Mouse (Mus musculus) embryonic facial prominence, embryonic 11.5 days (tissue): Measurements from ENCODE around the gene Slc27a2. TPM values are rescaled to one million over a fixed set of nuclear protein-coding genes. Genes with fewer than 3 reads are reported as not detected.

Experiments
- ATAC-seq: fragments of 200-750 bp; cut with Nextera tagmentation; replicated peaks from 2 replicates; pipeline ENCODE4 v1.8.0; 2017; ENCODE audit warnings: low read depth; ENCODE audit not compliant: insufficient number of reproducible peaks, low FRiP score, low TSS enrichment
- DNase-seq: peaks from one replicate; pipeline ENCODE4 v3.0.0-alpha.2; 2015; ENCODE audit warnings: low spot score
- H3K27ac ChIP-seq: fragments of 300-500 bp; sonication (generic); replicated peaks from 2 replicates; pipeline ENCODE4 v1.5.1; 2014; ENCODE audit warnings: mild to moderate bottlenecking, low read depth, low read length, control low read depth
- H3K27me3 ChIP-seq: fragments of 300-500 bp; sonication (generic); 2 replicates; pipeline ENCODE4 v1.6.1; 2014; ENCODE audit warnings: mild to moderate bottlenecking, low read length, moderate library complexity, mixed read lengths; ENCODE audit not compliant: control insufficient read depth, insufficient read depth
- H3K36me3 ChIP-seq: fragments of 300-500 bp; sonication (generic); replicated peaks from 2 replicates; pipeline ENCODE4 v1.6.1; 2014; ENCODE audit warnings: low read depth, mild to moderate bottlenecking, low read length, moderate library complexity, mixed read lengths; ENCODE audit not compliant: control insufficient read depth, insufficient read depth
- H3K4me1 ChIP-seq: fragments of 300-500 bp; sonication (generic); 2 replicates; pipeline ENCODE4 v1.6.1; 2014; ENCODE audit warnings: low read length, mixed read lengths; ENCODE audit not compliant: control insufficient read depth, insufficient read depth
- H3K4me2 ChIP-seq: fragments of 300-500 bp; sonication (generic); 2 replicates; pipeline ENCODE4 v1.6.1; 2014; ENCODE audit warnings: low read depth, mild to moderate bottlenecking, control low read depth, low read length, moderate library complexity
- H3K4me3 ChIP-seq: fragments of 300-500 bp; sonication (generic); 2 replicates; pipeline ENCODE4 v1.5.1; 2014; ENCODE audit warnings: low read depth, low read length, control low read depth
- H3K9ac ChIP-seq: fragments of 300-500 bp; sonication (generic); replicated peaks from 2 replicates; pipeline ENCODE4 v1.6.1; 2014; ENCODE audit warnings: mild to moderate bottlenecking, control low read depth, low read length
- H3K9me3 ChIP-seq: fragments of 300-500 bp; sonication (generic); replicated peaks from 2 replicates; pipeline ENCODE4 v1.6.1; 2016; ENCODE audit warnings: mild to moderate bottlenecking, low read length, inconsistent platforms, mixed read lengths; ENCODE audit not compliant: control insufficient read depth
- WGBS: fragments of 180-500 bp; shearing (Covaris S2); extraction: QIAGEN DNeasy Blood & Tissue Kit; methylation state at CpG from one replicate; pipeline ENCODE4 v1.1.7; 2014; 5-methylcytosine and 5-hydroxymethylcytosine counted together
- polyA plus RNA-seq: library from polyadenylated mRNA; unstranded; fragments of >200 nt; fragmentation: Nextera tagmentation; extraction: Ambion mirVana; gene quantifications from 2 replicates; pipeline ENCODE4 v1.2.1, GENCODE M21; 2014

Gene Slc27a2
- polyA plus RNA-seq, 1 experiment from 2014 or later, result 4.6 TPM

DNA sequence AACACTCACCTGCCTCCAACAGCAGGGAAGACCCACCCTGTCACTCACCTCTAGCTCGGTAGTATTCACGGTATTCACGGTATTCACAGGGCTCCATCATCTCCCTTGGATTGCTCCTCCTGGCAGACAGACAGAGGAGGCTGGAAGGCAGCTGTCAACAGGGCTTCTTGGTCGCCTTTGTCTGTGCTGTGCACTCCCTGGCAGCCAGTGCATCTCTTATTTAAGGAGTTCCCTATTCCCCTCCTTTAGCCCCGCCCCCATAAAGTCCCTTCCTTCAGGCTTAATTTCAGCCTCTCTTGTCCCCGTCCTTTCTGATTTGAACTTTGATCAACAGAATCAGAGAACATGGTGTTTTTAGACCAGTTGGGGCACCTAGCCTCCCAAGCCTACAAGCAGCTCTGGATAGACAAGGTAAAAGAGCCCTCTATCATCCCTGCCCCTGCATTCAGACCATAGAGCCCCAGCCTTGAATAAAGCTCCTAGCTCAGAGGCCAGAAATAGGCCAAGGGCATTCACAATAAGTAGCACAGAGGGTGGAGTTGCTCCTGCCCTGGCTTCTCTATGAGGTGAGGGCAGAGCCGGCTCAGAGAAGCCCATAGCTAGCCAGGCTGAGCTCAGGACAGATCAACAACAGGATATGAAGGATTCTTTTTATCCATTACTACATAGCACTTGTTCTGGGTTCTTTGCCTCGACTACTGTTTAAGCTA, 66.4 kb downstream of the Slc27a2 start:
- H3K36me3 ChIP-seq, result no peaks in the 10 kb centered on the region
- no peak overlapping the region for H3K4me2 ChIP-seq
- no peaks in the 10 kb centered on the region for H3K4me1 ChIP-seq
- ATAC-seq, result no peak
- H3K27me3 ChIP-seq, result no peaks in the 10 kb centered on the region
- no peak overlapping the region for H3K4me3 ChIP-seq
- no peak overlapping the region for H3K27ac ChIP-seq
- no peak for DNase-seq
- WGBS, result 29% methylated on average over 8 of the region's 8 CpGs
- H3K9me3 ChIP-seq, result no peaks in the 10 kb centered on the region
- H3K9ac ChIP-seq, result no peak overlapping the region

DNA sequence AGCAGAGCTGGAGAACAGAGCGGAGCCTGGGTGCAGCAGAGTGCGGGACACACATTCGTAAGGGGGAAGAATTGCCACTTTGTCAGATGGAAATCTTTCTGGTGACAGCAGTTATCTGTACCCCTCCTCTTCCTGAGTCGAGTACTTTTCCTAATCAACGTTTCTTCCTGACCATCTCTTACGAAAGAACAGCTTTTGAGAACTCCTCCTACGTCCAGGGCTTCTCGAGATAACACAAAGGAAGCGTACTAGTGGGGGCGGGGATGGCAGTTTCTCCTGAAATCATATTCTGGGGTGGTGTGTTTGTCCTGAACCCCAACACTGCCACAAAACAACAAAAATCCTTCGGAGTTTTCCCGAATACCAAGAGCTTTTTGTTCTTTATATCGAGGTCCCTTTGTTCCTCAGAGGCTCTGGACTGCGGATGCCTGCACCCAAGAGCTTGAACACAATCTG, 67.1 kb downstream of the Slc27a2 start, which contains the start of gene Hdc:
Hdc (minus strand) TSS at position 51 of the 456 bp plus-strand sequence.
- Histone ChIP-seq H3K36me3 (no peaks in the 10 kb centered on the region), H3K4me3 (no peak within 1 kb of the TSS), H3K4me2 (no peak within 1 kb of the TSS), H3K9me3 (no peaks in the 10 kb centered on the region), H3K27ac (no peak within 1 kb of the TSS), H3K9ac (no peak within 1 kb of the TSS), H3K4me1 (no peaks in the 10 kb centered on the region), H3K27me3 (no peaks in the 10 kb centered on the region)
- 74% methylated on average over 14 of the region's 14 CpGs for WGBS
- ATAC-seq, result no peak
- no peak for DNase-seq

DNA sequence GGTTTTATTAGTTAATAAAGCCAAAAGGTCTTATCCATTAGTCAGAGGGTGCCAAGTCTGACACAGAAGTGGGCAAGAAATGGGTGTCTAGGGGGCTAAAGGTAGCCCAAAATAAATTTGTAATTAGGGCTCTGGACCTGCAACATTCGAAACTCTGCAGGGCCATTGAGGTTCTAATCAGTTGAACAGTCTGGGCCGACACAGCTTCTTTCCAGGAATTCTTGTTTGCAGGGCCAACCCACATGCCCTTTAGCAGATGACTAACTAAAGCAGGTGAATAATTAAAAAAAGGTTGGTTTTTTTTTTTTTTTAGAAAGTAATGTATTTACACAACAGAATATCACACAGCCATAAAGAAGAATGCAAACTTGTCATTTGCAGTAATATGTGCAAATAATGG, 70.2 kb downstream of the Slc27a2 start:
- DNase-seq (no peak), ATAC-seq (no peak)
- no peak overlapping the region for H3K27ac ChIP-seq
- H3K36me3 ChIP-seq, result no peaks in the 10 kb centered on the region
- H3K27me3 ChIP-seq, result no peaks in the 10 kb centered on the region
- H3K4me3 ChIP-seq, result no peak overlapping the region
- no peaks in the 10 kb centered on the region for H3K9me3 ChIP-seq
- H3K4me2 ChIP-seq, result no peak overlapping the region
- H3K4me1 ChIP-seq, result no peaks in the 10 kb centered on the region
- WGBS, result 85% methylated on average over 2 of the region's 2 CpGs
- no peak overlapping the region for H3K9ac ChIP-seq

DNA sequence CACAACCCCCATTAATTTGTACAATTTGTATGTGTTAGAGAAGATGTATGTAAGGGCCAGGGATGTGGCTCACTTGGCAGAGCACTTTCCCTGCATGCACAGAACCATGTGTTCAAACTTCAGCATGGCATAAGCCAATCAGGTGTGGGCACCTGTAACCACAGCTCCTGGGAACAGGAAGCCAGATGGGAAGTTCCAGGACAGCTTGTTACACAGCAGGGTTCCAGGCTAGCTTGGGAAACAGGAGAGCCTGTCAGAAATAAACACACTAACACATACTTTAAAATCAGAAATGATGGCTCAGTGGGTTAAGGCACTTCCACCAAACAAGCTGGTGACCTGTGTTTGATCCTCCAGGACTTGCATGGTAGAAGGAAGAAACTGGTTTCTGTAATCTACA, 70.9 kb downstream of the Slc27a2 start:
- Histone ChIP-seq H3K36me3 (no peaks in the 10 kb centered on the region), H3K9ac (no peak overlapping the region), H3K27ac (no peak overlapping the region), H3K4me3 (no peak overlapping the region), H3K27me3 (no peaks in the 10 kb centered on the region), H3K4me1 (no peaks in the 10 kb centered on the region), H3K9me3 (no peaks in the 10 kb centered on the region), H3K4me2 (no peak overlapping the region)
- DNase-seq, result no peak
- ATAC-seq, result no peak

DNA sequence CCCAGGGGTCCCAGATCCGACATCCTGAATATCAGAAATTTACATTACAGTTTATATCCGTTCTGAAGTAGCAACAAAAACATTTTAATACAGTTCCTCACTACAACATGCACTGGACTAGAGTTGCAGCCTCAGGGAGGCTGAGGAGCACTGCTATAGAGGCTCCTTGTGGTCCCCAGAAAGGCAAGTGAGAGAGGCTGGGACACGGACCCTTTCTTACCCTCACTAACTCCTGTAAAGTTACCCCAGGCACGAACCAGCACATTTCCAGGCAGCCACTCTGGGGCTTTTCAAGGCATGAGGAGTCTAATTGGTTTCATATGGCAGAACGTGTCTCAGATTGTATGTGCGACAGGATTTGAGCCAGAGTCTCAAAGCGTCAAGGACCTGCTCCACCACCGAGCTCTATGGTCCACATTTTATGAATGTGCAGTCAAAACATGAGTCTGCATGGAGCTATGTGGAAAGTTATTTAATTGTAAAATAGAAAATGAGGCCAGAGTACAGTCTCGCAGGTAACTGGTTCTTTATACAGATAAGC, 76.3 kb downstream of the Slc27a2 start:
- H3K9ac ChIP-seq, result no peak overlapping the region
- peak; percentile 78 for DNase-seq
- no peak overlapping the region for H3K4me2 ChIP-seq
- no peaks in the 10 kb centered on the region for H3K4me1 ChIP-seq
- H3K36me3 ChIP-seq, result no peaks in the 10 kb centered on the region
- no peaks in the 10 kb centered on the region for H3K27me3 ChIP-seq
- H3K4me3 ChIP-seq, result no peak overlapping the region
- H3K9me3 ChIP-seq, result no peaks in the 10 kb centered on the region
- no peak overlapping the region for H3K27ac ChIP-seq
- ATAC-seq, result 0 out of 2 replicates have a peak, but pooled peaks have one; percentile 23
- 43% methylated on average over 9 of the region's 9 CpGs for WGBS

DNA sequence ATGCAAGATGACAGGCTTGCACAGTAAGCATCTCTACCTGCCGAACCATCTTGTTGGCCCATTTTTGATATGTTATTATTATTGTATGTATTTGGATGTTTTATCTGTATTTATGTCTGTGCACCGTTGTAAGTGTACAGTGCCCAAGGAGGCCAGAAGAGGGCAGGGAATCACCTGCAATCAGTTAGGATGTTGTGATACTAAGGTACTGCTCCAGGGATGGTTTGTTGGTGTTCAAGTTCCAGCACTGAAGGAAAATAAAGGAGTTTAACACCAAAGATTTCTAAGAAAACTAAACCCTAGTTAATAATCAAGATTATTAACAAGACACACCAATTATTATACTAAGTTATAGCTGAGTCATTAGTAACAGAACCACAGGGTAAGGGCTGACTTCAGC, 81.0 kb downstream of the Slc27a2 start:
- DNase-seq (no peak), ATAC-seq (no peak)
- no peak overlapping the region for H3K4me3 ChIP-seq
- H3K4me2 ChIP-seq, result no peak overlapping the region
- H3K27ac ChIP-seq, result no peak overlapping the region
- H3K9me3 ChIP-seq, result no peaks in the 10 kb centered on the region
- no peaks in the 10 kb centered on the region for H3K4me1 ChIP-seq
- no peaks in the 10 kb centered on the region for H3K36me3 ChIP-seq
- 90% methylated on average over 2 of the region's 2 CpGs for WGBS
- no peak overlapping the region for H3K9ac ChIP-seq
- no peaks in the 10 kb centered on the region for H3K27me3 ChIP-seq

DNA sequence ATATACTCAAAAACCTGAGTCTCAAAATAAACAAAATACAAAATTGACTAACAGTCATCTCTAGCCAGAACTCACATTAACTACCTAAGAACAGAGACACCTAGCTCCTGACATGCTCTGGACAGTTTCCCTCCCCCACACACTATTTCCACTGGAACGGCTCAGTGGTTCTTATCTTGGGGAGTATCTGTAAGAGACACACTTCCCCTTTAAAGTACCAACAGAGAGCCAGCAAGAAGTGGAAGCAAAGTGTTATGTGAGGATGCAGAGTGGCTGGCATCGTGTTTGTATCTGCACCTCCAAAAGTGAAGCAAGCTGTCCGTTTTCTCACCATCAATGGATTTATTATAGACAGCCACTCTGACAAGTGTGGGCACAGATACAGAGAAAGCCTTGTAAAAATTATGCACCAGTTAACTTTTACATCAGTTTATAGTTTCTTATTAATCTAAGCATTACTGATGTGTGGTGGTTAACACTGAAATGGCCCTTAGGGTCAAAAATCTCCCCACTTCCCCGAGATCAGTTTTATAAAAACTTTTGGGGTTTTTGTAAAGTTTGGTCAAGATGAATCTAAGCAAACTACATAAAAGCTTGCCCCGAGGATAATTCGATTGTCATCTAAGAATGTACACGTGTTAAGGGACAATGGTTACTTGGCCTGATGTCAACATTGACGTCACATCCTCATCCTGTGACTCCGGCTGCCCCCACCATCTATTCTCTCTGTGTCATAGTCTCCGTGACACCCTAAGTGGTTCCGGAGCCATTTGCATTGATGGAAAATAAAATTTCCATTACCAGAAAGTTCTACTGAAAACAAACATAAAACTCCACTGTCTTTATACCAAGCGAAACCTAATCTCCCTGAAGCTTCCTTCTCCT, 84.0 kb downstream of the Slc27a2 start:
- Histone ChIP-seq H3K9ac (no peak overlapping the region), H3K9me3 (no peaks in the 10 kb centered on the region), H3K27ac (no peak overlapping the region), H3K4me3 (no peak overlapping the region), H3K27me3 (no peaks in the 10 kb centered on the region), H3K4me2 (no peak overlapping the region), H3K4me1 (no peaks in the 10 kb centered on the region), H3K36me3 (peaks cover 7% of the 10 kb centered on the region)
- ATAC-seq (no peak), DNase-seq (no peak)
- 85% methylated on average over 12 of the region's 12 CpGs for WGBS
